Mouse (Mus musculus) bone marrow macrophage, adult 2 months (primary cell): ENCODE measurements around the gene Gnat1.

Source experiments
- CTCF ChIP-seq: IDR thresholded peaks from 2 replicates; pipeline ENCODE4 v1.5.1; 2012; ENCODE audit warnings: low read depth, mild to moderate bottlenecking, low read length, moderate library complexity
- POLR2A ChIP-seq: IDR thresholded peaks from 2 replicates; pipeline ENCODE4 v1.6.1; 2012; ENCODE audit warnings: mild to moderate bottlenecking, low read depth, low read length, borderline replicate concordance

DNA sequence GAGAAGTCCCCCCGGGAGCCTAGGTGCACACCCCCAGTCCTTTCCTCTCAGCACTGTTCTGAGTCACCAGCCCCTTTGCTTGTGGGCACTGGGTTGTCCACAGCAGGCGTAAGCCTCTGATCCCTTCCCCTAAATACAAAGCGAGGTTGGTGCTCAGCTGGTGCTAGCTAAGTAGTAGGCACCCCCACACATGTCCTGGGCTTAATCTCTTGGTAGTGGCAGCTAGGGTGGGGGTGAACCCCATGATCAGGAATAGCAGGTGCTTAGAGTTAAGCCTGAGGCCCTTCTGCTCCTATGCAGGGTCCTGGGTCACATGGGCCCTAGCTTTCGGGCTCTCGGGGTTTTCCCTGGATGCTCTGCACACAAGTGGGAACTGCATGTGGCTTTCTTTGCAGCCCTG is 22.4 kb downstream of the Gnat1 start:
- no peak for TF ChIP-seq POLR2A
- TF ChIP-seq CTCF, result no peak
